Mouse (Mus musculus): Measurements from ENCODE around the gene Arhgef16. TPM values are rescaled to one million over a fixed set of nuclear protein-coding genes. Genes with fewer than 3 reads are reported as not detected.

The Arhgef16 gene
- polyA plus RNA-seq, 1 experiment from 2014 or later, result 0.64 TPM

DNA sequence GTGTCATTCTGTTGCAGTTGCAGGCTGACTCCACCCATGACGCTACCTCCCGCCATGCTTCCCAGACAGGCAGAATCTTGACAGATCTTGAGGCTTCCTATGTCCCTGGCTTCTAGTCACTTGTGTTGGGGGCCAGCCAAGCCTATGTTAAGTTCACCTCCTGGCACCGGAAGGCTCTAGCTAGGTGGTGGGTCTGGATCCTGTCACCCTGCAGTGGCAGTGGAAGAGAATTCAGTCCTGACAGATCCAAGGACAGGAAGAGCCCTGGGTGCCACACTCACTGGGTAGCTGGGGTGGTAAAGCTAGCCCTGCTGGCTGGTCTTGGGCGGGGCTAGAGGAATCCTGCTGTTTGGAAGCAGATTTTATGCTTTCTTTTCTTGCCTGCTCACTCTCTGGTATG, 23.9 kb upstream of the Arhgef16 start:
- H3K9me3 ChIP-seq, result no peaks in the 10 kb centered on the region
- peaks cover 9% of the 10 kb centered on the region for H3K4me1 ChIP-seq
- no peak overlapping the region for H3K27ac ChIP-seq
- 80% methylated on average over 4 of the region's 4 CpGs for WGBS
- no peak overlapping the region for H3K4me3 ChIP-seq (replicated peaks)
- H3K27me3 ChIP-seq, result peaks cover 6% of the 10 kb centered on the region; the same call in 1 of the 2 replicates
- no peak overlapping the region for H3K4me2 ChIP-seq
- no peak for ATAC-seq (ENCODE audit: low FRiP score)
- peaks cover 54% of the 10 kb centered on the region for H3K36me3 ChIP-seq (replicated peaks)
- no peak overlapping the region for H3K9ac ChIP-seq

DNA sequence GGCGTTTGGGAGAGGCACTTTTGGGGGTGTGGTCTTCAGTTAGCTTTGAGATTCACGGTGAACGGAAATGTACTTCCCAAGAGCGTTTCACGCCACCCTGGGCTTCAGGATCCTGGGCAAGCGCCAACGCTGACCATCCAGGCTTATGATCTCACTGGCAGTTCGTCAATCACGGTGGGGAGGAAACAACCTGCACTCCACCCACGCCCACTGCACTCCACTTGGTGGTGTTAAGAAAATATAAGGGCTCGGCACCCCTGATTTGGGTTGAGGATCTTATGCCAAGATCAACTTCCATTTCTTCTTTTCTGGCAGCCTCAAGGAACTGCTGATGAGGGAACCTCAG, 12.1 kb upstream of the Arhgef16 start:
- peak overlapping the region; percentile 71 for H3K27ac ChIP-seq
- H3K36me3 ChIP-seq (replicated peaks), result peaks cover 7% of the 10 kb centered on the region
- no peak for ATAC-seq (ENCODE audit: low FRiP score)
- H3K4me2 ChIP-seq, result no peak overlapping the region
- H3K4me1 ChIP-seq, result peaks cover 14% of the 10 kb centered on the region
- WGBS, result 65% methylated on average over 11 of the region's 11 CpGs
- no peaks in the 10 kb centered on the region for H3K9me3 ChIP-seq
- H3K27me3 ChIP-seq, result no peaks in the 10 kb centered on the region; the same call in 1 of the 2 replicates
- H3K4me3 ChIP-seq (replicated peaks), result no peak overlapping the region
- H3K9ac ChIP-seq, result no peak overlapping the region

DNA sequence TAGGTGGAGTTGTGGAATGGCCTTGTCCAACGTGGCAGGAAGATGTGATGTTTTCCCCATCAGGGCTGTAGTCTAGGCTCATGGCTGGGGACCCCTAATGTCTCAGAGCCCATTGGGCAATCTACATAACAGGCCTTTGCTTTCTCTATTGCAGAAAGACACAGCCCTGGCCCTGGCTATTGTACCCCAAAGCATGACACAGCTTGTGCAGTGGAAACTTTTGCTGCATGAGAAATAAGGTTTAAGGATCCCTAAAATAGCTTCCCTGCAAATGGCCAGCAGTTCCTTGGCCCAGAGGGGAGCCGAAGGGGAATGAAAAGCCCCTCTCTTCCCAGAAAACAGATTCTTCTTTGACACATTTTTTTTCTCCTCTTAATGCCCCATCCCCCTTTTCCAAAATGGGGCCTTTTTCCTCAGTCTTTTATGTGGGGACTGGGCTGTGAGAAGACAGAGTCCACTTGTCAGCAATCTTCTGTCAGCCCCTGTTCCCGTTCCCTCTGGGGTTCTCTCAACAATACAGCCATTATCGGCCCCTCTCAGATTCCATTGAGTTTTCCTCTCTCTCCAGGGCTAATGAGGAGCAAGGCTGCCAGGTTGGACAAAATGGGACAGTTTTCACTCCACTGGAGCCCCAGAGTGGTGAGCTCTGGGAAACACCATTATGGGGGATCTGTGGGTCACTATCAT, 11.6 kb upstream of the Arhgef16 start:
- Histone ChIP-seq H3K27ac (peak overlapping the region; percentile 71), H3K4me1 (peaks cover 14% of the 10 kb centered on the region), H3K9ac (no peak overlapping the region), H3K4me2 (no peak overlapping the region), H3K9me3 (no peaks in the 10 kb centered on the region), H3K4me3 (replicated peaks) (no peak overlapping the region), H3K36me3 (replicated peaks) (peaks cover 1% of the 10 kb centered on the region; the same call in 1 of the 2 replicates), H3K27me3 (no peaks in the 10 kb centered on the region; the same call in 1 of the 2 replicates)
- WGBS, result 18% methylated on average over 4 of the region's 4 CpGs
- peak; percentile 58; the same call in 1 of the 2 replicates for ATAC-seq (ENCODE audit: low FRiP score)

DNA sequence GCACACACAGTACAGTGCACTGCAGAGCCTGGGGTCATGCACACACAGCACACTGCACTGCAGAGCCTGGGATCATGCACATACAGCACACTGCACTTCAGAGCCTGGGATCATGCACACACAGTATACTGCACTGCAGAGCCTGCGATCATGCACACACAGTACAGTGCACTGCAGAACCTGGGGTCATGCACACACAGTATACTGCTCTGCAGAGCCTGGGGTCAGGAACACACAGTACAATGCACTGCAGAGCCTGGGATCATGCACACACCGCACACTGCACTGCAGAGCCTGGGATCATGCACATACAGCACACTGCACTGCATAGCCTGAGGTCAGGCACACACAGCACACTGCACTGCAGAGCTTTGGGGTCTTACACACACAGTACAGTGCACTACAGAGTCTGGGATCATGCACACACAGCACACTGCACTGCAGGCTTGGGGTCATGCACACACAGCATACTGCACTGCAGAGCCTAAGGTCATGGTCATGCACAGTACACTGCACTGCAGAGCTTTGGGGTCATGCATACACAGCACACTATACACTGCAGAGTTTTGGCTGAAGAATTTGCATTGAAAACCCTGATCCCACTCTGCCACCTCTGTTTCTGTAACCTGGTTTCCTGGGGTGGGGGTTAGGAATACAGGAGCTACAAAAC, 10.8 kb upstream of the Arhgef16 start:
- no peaks in the 10 kb centered on the region for H3K36me3 ChIP-seq (replicated peaks)
- H3K27ac ChIP-seq, result peak overlapping the region; percentile 71
- no peaks in the 10 kb centered on the region; the same call in 1 of the 2 replicates for H3K27me3 ChIP-seq
- peaks cover 14% of the 10 kb centered on the region for H3K4me1 ChIP-seq
- WGBS, result 85% methylated on average over 2 of the region's 2 CpGs
- no peaks in the 10 kb centered on the region for H3K9me3 ChIP-seq
- H3K4me2 ChIP-seq, result no peak overlapping the region
- H3K9ac ChIP-seq, result no peak overlapping the region
- no peak for ATAC-seq (ENCODE audit: low FRiP score)
- H3K4me3 ChIP-seq (replicated peaks), result no peak overlapping the region

DNA sequence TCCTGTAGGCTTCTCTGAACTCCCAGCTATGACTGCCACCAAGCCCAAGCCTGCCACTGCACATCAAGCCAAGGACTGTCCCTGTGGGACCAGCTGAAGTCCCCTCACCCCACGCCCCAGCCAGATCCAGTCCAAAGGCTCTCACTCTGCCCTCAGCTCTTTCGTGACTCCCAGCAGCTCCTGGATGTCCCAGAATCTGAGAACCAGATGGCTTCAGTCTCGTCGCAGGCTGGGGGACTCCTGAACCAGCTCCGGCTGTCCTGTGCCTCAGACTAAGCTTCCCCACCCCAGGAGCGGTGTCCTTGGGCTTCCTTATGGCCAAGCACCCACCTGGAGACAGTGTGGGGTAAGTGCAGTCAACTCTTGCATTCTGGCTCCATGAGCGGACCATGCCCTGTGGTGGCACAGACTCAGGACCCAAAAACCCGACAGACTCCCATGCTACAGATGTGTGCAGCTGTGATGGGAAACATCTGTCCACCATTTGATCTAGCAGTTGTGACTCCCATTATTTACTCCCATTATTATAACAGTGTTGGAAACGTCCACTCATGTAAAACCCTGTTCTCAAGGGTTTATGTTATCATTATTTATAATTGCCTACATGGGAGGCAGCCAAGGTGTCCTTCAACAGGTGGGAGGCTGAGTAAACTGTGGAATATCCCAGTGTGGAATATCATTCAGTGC, 9.2 kb upstream of the Arhgef16 start:
- H3K27me3 ChIP-seq, result no peaks in the 10 kb centered on the region; the same call in 1 of the 2 replicates
- H3K9ac ChIP-seq, result no peak overlapping the region
- H3K4me3 ChIP-seq (replicated peaks), result no peak overlapping the region
- H3K36me3 ChIP-seq (replicated peaks), result no peaks in the 10 kb centered on the region
- no peaks in the 10 kb centered on the region for H3K9me3 ChIP-seq
- whole genome bisulfite sequencing, result 85% methylated on average over 9 of the region's 9 CpGs
- ATAC-seq (ENCODE audit: low FRiP score), result no peak
- no peak overlapping the region for H3K4me2 ChIP-seq
- peaks cover 10% of the 10 kb centered on the region; the same call in 1 of the 2 replicates for H3K4me1 ChIP-seq
- H3K27ac ChIP-seq, result no peak overlapping the region

DNA sequence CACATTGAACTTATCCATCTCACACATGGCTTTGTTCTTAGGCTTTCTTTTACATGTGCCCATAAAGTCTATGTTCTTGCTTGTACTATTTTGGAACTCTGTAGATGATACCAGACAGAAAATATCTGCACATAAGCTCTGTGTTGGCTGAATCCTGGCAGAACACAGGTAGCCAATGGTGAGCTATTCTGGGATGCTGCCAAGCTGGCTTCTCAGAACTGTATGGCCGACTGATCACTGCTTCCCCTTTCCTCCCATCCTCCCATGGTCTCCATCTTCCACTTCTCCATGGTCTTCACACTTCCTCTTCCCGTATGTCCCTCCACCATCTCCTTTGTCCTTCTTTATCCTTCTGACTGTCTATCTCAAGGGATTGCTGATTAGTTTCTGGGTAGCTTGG, 7.7 kb upstream of the Arhgef16 start:
- H3K27ac ChIP-seq, result no peak overlapping the region
- no peak overlapping the region for H3K4me2 ChIP-seq
- H3K9ac ChIP-seq, result no peak overlapping the region
- no peaks in the 10 kb centered on the region for H3K9me3 ChIP-seq
- H3K4me3 ChIP-seq (replicated peaks), result no peak overlapping the region
- peaks cover 10% of the 10 kb centered on the region; the same call in 1 of the 2 replicates for H3K4me1 ChIP-seq
- no peaks in the 10 kb centered on the region for H3K36me3 ChIP-seq (replicated peaks)
- no peaks in the 10 kb centered on the region; the same call in 1 of the 2 replicates for H3K27me3 ChIP-seq
- WGBS, result 88% methylated on average over 2 of the region's 2 CpGs
- ATAC-seq (ENCODE audit: low FRiP score), result no peak

DNA sequence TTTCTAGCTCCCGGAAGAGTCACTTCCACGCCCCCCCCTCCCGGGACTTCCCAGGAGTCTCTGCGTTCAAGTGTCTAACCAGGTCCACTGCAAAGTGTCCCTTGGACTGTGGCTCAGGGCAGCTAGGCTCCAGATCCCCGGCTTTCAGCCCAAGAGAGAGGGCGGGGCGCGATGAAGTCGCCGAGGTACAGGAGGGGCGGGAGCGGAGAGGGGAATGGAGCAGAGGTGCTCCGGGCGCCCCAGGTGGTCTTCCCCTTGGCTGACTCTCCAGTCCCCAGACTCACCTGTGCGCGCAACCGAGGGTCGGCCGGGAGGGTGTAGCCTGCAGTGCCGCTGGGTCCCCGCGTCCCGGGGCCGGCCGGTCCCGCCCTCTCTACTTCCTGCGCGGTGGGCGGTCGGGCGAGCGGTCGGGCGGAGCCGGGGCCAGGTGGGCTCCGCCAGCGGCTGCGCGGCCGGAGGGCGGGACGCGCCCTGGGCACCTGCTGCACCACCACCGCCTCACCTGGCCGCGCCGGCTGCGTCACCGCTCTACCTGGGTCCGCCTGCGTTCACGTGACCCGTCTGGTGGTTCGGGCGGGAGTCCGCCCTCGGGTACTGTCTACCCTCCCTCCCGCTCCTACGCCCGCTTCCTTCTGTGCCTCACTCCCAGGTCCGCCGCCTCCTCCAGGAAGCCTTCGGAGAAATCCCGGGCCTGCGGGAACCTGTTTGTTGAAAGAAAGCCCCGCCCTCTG, 1.8 kb downstream of the Arhgef16 start:
- Histone ChIP-seq H3K9ac (no peak overlapping the region; the same call in 1 of the 2 replicates), H3K4me1 (peaks cover 11% of the 10 kb centered on the region), H3K36me3 (replicated peaks) (no peaks in the 10 kb centered on the region), H3K27me3 (peaks cover 61% of the 10 kb centered on the region), H3K9me3 (no peaks in the 10 kb centered on the region), H3K4me3 (replicated peaks) (peak overlapping the region; percentile 50), H3K4me2 (peak overlapping the region; percentile 91), H3K27ac (no peak overlapping the region)
- ATAC-seq (ENCODE audit: low FRiP score), result peak; percentile 27; the same call in 1 of the 2 replicates
- 2% methylated on average over 66 of the region's 66 CpGs for WGBS

DNA sequence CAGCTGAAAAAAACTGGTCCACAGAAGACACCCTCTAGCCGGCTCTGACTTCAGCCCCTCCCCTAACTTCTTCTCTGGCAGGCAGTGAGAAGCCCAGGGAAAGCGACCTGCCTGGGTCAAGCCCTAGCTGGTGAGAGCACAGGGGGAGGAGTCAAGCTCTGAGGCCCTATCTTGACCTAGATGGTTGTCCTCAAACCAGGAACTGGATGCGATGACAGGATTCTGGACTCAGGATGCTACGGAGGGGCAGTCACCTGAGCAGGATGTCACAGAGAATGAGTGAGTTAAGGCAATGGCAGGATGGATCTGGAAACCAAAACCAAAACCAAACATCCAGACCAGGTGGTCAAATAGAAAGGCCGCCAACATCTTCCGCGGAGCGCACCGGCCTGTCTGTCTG, 3.7 kb downstream of the Arhgef16 start:
- Histone ChIP-seq H3K4me1 (peaks cover 15% of the 10 kb centered on the region), H3K36me3 (replicated peaks) (no peaks in the 10 kb centered on the region), H3K9me3 (no peaks in the 10 kb centered on the region), H3K4me3 (replicated peaks) (no peak overlapping the region), H3K9ac (no peak overlapping the region), H3K4me2 (no peak overlapping the region), H3K27me3 (peaks cover 59% of the 10 kb centered on the region), H3K27ac (no peak overlapping the region)
- WGBS, result 43% methylated on average over 9 of the region's 9 CpGs
- ATAC-seq (ENCODE audit: low FRiP score), result no peak

DNA sequence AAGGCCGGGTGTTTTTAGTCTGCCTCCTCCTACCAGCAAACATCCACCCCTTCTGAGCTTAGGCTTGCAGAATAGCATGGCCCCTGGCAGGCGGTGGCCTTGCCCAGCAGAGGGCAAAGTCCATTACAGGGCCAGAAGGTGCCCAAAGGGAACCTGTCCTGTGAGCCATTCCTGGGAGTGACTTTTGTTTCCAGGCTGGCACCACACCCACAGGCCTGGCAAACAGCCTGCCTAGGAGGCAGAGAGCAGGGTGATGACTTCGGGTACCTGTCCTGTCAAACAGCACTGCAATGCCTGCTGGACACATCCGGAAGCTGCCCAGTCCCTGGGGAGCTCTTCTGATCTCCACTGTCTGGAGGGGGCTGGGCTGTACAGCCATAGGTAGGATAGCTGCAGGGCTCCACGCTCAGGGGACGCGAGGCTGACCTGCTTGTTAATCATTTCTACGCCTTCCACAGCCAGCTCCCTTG, 7.2 kb downstream of the Arhgef16 start:
- Histone ChIP-seq H3K4me3 (replicated peaks) (no peak overlapping the region), H3K9me3 (no peaks in the 10 kb centered on the region), H3K9ac (no peak overlapping the region), H3K4me2 (no peak overlapping the region), H3K27ac (no peak overlapping the region), H3K4me1 (peaks cover 6% of the 10 kb centered on the region; the same call in 1 of the 2 replicates), H3K36me3 (replicated peaks) (no peaks in the 10 kb centered on the region), H3K27me3 (peaks cover 27% of the 10 kb centered on the region)
- no peak for ATAC-seq (ENCODE audit: low FRiP score)
- WGBS, result 73% methylated on average over 8 of the region's 8 CpGs

DNA sequence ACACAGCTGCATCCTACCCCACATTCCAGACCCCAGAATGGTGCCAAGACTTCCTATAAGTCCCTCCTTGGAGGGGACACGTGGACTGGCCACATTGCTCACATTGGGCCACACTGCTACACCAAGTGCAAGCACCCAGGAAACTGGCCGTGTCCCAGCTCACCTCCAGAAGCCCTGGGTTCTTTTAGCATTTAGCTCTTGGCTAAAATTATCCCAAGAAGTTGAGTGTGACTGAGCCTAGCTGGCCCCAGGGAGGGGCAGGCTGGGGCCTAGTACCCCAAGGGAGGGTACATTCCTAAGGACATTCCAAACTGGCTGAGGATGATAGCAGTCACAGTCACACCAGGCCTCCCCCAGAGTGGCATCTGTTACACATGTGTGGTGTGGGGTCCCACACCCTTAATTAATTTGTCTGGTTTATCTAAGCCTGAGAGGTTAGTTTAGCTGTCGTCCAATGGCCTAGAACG, 7.7 kb downstream of the Arhgef16 start:
- no peaks in the 10 kb centered on the region for H3K36me3 ChIP-seq (replicated peaks)
- H3K4me3 ChIP-seq (replicated peaks), result no peak overlapping the region
- WGBS, result 66% methylated on average over 4 of the region's 4 CpGs
- H3K27ac ChIP-seq, result no peak overlapping the region
- H3K4me2 ChIP-seq, result no peak overlapping the region
- H3K4me1 ChIP-seq, result peaks cover 6% of the 10 kb centered on the region; the same call in 1 of the 2 replicates
- H3K9me3 ChIP-seq, result no peaks in the 10 kb centered on the region
- peaks cover 22% of the 10 kb centered on the region for H3K27me3 ChIP-seq
- ATAC-seq (ENCODE audit: low FRiP score), result no peak
- no peak overlapping the region for H3K9ac ChIP-seq

DNA sequence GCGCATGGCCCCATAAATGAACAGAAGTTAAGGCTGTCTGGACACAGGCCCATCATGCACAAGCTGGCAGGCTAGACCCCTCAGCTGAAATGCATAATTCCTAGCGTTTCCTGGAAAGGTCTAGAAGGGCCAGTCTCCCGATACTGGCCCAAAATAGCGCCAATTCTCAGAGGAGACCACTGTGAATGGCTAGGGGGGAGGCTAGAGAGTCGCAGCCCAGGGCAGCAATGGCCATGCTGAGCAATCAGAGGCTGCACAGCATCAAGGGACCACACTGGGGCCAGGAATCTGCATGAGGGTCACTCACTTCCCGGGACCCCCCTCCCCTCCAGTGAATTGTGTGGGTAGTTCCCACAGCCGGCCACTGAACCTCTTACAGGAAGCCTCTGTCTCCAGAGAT, 17.8 kb downstream of the Arhgef16 start:
- Histone ChIP-seq H3K36me3 (replicated peaks) (no peaks in the 10 kb centered on the region), H3K9me3 (no peaks in the 10 kb centered on the region), H3K27ac (no peak overlapping the region), H3K4me3 (replicated peaks) (no peak overlapping the region), H3K27me3 (no peaks in the 10 kb centered on the region), H3K4me2 (no peak overlapping the region), H3K9ac (no peak overlapping the region), H3K4me1 (no peaks in the 10 kb centered on the region)
- 72% methylated on average over 7 of the region's 7 CpGs for WGBS
- no peak for ATAC-seq (ENCODE audit: low FRiP score)

DNA sequence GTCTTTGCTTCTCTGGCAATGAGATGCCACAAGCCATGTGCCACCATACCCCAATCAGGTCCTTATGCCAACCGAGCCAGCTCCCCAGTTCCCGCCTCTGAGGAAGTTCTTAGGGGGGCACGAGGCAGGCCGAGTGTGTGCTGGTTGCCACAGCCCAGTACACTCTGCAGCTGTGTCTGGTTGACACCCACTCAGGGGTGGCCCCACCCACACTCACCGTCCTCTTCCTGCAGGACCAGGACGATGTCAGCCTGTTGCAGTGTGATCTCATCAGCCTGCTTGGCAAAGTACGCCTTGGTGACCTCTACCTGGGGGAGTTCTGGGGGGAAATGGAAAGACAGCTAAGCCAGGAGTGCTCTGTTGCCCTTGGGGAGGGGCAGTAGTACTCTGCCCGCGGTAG, 22.0 kb downstream of the Arhgef16 start:
- Histone ChIP-seq H3K4me3 (replicated peaks) (no peak overlapping the region), H3K36me3 (replicated peaks) (0 out of 2 replicates have a peak, but pooled peaks cover under 1% of the 10 kb centered on the region), H3K27ac (no peak overlapping the region), H3K4me1 (no peaks in the 10 kb centered on the region), H3K27me3 (no peaks in the 10 kb centered on the region), H3K9ac (no peak overlapping the region), H3K9me3 (no peaks in the 10 kb centered on the region), H3K4me2 (no peak overlapping the region)
- 91% methylated on average over 9 of the region's 9 CpGs for WGBS
- no peak for ATAC-seq (ENCODE audit: low FRiP score)
